Mouse (Mus musculus) mouse embryonic stem cell (cell line): Measurements from ENCODE around the gene Sf3b6.

Experiments used
- in situ Hi-C, 2 experiments: fragments of 300-500 bp; cut with MboI; formaldehyde crosslinking; loops; 1 replicate in 1 of 2; 3 replicates in 1 of 2; pipeline ENCODE4 v1.14.3; 2019 to 2020; ENCODE audit warnings: low sequenced_read_pairs in 2 of 2, low pct_unique_long_range_greater_than_20kb in 1 of 2, mixed read lengths in 1 of 2; ENCODE audit not compliant: unreplicated experiment in 1 of 2

Sf3b6 gene

DNA sequence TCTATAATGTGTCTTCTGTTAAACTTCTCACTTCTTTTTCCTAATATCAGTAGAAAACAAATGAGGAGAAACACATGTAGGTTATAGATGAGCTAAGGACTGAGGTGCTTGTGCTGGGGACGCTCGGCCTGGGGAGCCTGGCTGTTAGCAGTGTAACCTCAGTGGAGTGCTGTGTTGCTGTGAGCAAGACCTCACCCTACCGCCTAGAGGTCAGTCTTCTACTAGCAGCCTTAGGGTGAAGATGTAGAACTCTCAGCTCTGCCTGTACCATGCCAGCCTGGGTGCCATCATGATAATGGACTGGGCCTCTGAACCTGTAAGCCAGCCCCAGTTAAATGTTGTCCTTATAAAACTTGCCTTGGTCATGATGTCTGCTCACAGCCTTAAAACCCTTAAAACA, 9.9 kb downstream of the Sf3b6 start:
- in situ Hi-C loops = no loop called here

DNA sequence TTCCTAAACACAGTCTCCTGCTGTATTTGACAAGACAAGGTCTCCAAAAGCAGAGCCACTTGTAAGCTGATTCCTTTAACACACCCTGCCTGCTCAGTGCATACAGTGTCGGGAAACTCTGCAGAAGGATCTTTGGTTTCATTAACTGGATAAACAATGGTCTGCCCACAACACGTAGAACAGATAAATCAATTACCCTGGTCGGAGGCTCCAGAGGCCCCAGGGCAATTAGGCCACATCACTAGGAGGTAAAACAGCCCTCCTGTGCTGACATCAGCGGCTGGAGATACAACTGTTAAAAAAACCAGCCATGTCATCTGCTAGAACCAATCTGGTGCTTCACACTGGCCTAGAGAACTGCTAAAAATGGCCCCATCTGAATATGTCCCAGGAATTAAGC, 19.6 kb downstream of the Sf3b6 start:
- in situ Hi-C loops = no loop called here

DNA sequence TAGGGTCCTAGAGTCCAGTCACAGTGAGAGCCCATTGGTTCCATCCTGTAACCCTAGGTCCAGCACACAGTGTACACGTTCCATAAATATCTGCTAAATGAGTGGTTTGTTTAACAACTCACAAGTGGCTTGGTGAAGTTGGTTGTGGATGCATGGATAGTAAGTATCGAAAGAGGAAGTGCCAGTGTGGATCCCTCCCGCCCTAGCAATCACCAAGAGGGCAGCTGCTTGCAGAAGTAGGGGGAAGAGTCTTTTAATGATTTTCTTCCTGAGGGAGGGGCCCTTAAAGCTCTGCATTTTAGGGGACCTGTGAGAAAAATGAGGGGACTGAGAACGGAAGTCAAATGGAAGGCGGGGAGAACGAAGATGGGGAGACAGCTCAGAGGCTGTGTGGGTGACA, 22.7 kb downstream of the Sf3b6 start:
- in situ Hi-C loops = no loop called here

DNA sequence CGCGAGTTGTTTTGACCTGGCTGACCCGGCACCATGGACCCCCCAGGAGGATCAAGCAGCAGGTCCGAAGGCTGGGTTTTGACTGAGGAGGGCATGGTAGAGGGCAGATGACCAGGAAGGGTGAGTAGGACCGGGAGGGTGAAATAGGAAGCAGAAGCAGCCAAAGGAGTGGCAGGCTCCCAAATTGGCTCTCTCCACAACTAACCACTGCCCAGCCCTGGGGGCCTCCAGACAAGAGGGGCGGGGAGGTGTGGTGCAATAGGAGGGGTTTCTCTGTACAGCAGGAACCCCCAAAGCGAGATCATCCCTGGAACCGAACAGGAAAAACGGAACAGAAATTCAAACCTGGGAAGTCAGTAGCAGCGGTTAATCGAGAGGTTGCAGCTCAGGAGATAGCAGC, 23.4 kb downstream of the Sf3b6 start:
- in situ Hi-C loops = no loop called here

DNA sequence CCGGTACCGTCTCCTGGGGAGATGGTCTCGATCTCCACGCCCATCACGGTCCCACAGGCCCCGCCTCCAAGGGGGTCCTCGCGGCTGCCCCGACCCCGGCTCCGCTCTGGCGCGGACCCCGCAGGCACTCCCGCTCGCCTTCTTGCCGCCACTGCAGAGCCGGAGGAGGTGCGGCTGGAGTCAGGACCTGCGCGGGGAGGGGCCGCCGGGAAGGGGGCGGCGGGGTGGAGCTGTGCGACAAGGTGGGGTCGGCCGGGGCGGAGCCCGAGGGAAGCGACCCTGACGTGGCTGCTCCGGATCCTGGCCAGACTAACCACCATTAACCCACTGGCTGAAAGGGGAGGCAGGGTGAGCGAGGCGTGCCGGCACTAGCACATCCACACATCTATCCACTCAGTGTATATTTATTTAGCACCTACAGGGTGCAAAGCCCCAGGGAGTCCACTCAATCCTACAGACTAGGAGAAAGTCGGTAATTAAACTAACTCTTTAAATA, 24.1 kb downstream of the Sf3b6 start, which contains the start of gene Fkbp1b:
TSS of gene Fkbp1b (minus strand) at position 200 of the 496 bp plus-strand sequence.
- in situ Hi-C loops = no loop called here

DNA sequence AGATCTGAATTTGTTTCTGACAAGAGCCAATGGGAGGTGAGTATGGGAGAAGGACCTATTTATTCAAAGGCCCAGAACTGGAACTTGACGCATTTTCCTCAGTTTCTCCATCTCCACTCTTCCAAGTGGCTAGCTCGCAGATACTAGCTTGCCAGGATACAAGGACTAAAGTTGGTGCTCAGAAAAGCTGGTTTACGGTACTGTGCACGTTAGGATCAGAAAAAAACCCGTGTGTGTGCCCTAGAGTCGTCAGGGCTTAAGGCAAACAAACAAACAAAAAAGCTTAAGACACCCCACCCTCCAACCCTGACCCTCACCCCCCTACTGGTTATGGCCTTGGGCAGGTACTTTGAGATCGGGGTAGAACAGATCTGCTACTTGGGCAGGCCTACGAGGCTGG, 25.1 kb downstream of the Sf3b6 start:
- in situ Hi-C loops = no loop called here

- in situ Hi-C loops = no loop called here
Measured at GRCm38 (mm10) chr12:4842890-4843597, 25.7 kb downstream of the Sf3b6 start, which contains the start of gene Wdcp. TSS of gene Wdcp (plus strand) at chr12:4843303.

GRCm38 (mm10) chr12:4843741-4844140, 26.4 kb downstream of the Sf3b6 start:
- in situ Hi-C loops = no loop called here

- in situ Hi-C loops = no loop called here
Measured at GRCm38 (mm10) chr12:4856160-4856559, 38.8 kb downstream of the Sf3b6 start.

DNA sequence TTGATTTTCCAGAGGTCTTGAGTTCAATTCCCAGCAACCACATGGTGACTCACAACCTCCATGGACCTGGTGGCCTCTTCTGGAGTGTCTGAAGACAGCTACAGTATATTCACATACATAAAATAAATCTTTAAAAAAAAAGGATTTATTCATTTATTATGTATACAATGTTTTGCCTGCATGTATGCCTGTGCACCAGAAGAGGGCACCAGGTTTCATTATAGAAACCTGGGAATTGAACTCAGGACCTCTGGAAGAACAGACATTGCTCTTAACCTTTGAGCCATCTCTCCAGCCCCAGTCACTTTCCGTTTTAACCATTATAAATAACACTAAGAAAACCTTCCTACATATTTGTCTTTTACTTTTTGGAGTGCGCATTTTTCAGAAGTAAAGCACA, 39.5 kb downstream of the Sf3b6 start:
- in situ Hi-C loops = no loop called here

GRCm38 (mm10) chr12:4859241-4859914, 42.0 kb downstream of the Sf3b6 start:
- in situ Hi-C loops = no loop called here

DNA sequence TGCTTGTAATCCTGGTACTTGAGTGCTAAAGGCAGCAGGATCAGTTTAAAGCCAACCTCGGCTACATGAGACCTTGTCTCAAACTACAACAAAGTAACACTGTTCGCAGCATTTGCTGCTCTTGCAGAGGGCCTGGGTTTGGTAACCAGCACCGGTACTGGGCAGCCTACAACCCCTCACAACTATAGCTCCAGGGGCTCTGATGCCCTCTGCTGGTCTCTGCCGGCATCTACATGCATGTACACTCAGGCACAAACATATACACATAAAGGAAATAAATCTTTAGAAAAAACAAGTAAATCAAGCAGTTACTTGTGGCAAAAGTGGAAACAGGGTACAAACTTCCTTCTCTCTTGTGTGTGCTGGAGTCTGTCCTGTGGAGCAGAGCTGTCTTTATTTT, 45.3 kb downstream of the Sf3b6 start:
- in situ Hi-C loops = no loop called here

DNA sequence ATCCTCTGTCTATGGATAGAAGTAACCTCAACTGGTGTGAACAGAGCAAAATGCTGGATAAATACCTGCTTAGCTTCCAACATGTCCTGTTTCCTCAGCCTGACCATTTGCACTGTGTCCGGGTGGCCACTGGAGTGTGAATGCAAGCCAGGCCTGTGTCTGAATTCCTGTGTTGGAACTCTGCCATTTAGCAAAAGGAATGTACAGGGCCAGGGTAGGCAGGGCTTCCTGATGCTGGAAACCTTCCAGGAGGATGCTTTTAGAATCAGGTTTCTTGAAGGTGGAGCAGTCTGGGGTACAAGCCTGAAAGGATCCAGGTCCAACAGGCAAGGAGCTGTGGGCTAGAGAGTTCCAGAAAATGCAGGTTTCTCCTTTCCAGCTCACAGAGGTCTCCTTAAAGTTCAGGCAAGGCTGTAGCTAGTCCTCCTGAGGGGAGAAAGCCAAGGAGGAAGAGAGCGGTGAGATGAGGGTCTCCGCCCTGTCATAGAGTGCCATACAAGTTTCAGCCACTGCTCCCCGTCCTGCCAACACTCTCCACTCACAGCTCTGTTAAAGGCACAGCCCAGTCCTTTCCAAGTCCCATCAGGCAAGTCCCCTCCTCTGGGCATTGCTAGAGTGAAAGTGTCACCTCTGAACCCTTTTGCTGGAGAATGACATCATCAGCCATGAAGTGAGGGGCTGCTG, 46.5 kb downstream of the Sf3b6 start:
- in situ Hi-C loops = no loop called here

GRCm38 (mm10) chr12:4864338-4864690, 47.0 kb downstream of the Sf3b6 start:
- in situ Hi-C loops = no loop called here

- in situ Hi-C loops = no loop called here
Measured at GRCm38 (mm10) chr12:4868924-4869323, 51.6 kb downstream of the Sf3b6 start.

GRCm38 (mm10) chr12:4871260-4871659, 53.9 kb downstream of the Sf3b6 start:
- in situ Hi-C loops = no loop called here

GRCm38 (mm10) chr12:4872273-4872672, 54.9 kb downstream of the Sf3b6 start:
- in situ Hi-C loops = no loop called here

- in situ Hi-C loops = no loop called here
Measured at GRCm38 (mm10) chr12:4872983-4873477, 55.7 kb downstream of the Sf3b6 start.

- in situ Hi-C loops = no loop called here
Measured at GRCm38 (mm10) chr12:4873531-4873930, 56.2 kb downstream of the Sf3b6 start.
